Mouse (Mus musculus) natural killer cell, adult 2 months (primary cell): ENCODE measurements around the gene Pde7b.
A peak's percentile ranks its signal among the peaks of the same experiment; 100 is the strongest.

Experiments
- DNase-seq, 2 experiments: peaks; one replicate each; pipeline ENCODE4 v3.0.0; 2022; ENCODE audit warnings: low spot score in 2 of 2

Gene Pde7b

DNA sequence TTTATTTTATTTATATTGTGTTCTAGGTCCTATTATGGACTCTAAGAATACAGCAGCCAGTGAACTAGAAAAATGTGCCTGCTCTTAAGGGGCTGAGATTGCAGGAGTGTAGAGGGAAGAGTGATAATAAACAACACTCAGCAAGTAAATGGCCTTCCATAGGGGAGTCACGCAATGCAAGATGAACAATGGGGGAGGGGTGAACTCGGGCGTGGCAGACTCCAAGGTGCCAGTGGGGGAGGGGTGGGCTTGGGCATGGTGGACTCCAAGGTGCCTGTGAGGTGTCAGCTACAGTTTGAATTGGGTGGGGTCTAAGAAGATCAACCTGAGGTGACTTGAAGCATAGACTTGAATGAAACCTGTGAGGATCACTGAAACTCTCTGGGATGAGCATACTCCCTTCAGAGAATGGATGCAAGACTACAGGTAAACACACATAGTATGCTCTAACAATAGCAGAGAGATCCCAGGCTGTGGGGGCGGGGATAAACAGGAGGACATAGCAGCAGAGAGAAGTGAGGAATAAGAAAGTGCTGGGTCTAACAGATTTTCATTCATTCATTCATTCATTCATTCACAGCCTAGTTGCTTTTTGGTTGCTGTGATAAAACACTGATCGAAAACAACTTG is 230.9 kb downstream of the Pde7b start:
- DNase-seq, result no peak

DNA sequence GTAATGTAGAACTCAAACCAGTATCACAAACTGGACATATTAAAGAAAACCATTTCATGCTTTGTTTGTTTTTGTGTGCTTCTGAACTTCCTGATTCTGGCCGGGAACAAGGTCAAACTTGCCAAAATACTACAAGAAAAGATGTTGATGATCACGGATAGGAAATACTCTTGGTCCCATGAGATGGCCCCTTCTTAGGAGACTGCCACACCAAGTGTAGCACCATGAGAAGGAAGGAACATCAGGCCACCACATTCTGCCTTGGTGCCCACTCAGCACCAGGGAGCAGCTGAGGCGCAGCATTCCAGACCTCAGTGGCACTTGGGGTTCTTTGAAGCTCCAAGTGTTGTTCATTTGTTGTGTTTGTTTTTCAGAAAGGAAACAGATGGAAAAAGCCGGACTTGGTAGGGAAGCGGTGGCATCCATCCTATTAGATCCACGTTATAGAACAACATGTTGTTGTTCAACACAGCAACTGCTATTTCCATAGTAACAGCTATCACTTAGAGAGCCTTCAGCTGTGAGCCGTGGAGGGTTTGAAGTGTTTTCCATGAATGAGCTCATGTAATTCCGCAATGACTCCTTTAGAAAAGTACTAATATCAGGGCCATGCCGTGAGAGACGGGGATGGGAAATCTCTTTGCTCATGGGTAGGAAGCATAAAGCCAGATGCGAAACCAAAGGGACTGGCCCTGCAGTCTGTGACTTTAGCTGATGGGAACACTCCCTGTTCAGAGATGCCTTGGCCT is 232.5 kb downstream of the Pde7b start:
- DNase-seq, result no peak

DNA sequence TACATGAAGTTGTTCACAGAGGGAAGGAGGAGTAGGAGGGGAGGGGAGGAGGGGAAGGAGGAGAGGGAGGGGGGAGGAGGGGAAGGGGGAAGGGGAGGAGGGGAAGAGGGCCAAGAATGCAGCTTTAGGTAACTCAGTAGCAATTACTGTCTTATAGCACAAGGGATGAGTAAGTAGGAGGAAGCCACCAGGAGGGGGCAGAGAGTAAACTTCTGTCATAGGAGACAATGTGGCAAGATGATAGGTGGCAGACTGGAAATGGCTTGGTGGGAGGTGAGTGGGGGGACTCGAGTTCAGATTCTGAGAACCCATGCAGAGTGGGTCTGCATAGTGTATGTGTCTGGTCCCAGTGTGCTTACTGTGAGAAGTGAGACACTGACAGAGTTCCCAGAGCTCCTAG is 234.1 kb downstream of the Pde7b start:
- DNase-seq, result no peak

DNA sequence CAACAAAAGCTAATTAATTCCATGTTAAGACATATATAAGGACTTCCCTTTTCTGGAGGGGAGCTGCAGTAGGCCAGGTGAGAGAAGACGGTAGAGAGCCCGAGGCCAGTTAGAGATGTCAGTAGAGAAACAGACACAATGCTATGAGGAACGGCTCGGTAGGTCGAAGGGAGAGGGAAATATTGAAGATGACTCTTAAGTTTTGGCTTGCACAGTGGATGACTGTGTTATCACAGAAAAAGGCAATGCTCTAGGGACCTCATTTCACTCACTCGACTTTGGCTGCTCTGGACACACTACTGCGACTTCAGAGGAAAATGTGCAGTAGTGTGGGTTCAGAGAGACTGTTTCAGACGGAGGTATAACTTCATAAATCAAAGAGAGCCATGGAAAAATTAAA is 234.6 kb downstream of the Pde7b start:
- DNase-seq, result no peak

DNA sequence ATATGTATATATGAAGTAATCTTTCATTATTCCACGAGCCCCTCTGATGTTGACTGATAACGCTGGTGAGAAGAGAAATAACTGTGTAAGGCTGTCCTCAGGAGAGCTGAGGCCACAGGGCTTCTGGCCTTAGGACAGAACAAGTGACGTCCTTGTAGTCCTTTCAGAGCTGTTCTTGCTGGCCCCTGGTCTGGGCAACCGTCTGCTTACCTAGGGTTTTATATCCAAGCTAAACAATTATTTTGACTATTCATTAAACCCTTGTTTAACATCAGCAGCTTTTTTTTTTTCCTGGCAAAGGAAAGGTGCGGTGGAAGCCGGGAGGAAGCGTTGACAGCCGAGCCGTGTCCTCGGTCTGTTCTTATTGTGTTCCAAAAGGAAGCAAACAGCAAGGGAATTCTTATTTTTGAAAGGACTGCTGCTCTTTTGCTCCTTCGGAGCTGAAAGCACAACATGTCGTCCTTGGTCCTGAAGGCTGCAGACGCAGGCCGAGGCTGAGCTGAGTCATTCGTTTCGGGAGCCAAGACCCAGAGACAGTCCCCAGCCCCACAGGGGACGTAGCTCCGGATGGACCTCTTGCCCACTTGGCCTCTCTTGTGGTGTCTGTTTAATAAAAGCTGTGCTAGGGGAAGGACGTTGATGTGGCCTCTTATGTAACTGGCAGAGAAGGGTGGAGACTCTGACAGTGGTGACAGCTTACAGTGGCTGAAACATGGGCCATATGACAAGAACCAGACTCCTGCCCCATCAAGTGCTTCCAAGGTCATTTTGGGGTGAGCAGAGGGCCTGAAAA is 238.2 kb downstream of the Pde7b start:
- no peak for DNase-seq

DNA sequence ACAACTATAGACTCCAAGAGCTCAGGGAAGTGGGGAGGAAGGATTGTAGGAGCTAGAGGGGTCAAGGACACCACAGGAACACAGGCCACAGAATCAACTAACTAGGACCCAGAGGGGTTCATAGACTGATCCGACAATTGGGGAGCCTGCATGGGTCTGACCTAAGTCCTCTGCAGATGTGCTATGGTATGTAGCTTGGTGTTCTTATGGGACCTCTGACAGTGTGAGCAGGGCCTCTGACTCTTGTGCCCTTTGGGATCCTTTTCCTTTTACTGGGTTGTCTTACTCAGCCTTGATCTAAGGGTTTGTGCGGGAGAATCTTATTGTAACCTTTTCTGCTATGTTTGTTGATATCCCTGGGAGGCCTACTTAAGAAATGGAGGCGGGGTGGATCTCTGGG is 239.1 kb downstream of the Pde7b start:
- no peak for DNase-seq

DNA sequence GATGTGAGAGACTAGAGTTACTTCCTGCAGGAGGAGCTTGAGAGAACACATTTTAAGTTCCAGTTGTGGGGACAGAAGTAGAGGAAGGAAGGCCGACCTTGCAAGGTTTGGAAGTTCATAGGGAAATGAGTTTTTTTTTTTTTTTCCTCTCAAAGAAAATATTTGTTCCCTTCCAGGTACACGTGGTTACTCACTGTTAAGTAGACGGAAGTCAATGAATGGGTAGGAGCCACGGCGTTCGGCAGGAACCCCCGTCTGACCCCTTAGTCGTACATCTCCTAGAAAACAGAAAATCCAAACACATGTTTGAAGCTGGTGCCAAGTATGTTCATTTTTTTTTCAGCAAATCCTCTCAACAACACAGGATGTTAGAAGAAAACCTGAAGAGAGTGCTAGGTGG is 245.4 kb downstream of the Pde7b start:
- no peak for DNase-seq

DNA sequence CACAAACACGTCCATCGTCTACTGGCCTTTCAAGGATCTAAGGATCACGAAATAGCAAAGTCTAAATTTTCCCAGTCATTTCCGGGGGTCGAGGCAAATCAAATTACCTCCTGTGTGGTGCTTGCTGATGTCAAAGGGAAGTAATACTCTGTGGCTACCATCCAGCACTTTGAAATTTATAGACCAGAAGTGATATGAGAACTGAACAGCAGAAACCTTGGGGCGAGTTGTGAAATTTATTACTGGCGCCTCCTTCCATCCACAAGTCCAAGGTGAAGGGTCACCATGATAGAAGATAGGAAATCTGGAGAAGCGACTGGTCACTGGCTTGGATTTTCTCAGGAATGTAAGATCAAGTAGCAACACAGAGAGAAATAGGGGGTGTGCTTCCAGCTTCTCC is 246.4 kb downstream of the Pde7b start:
- DNase-seq, result no peak

DNA sequence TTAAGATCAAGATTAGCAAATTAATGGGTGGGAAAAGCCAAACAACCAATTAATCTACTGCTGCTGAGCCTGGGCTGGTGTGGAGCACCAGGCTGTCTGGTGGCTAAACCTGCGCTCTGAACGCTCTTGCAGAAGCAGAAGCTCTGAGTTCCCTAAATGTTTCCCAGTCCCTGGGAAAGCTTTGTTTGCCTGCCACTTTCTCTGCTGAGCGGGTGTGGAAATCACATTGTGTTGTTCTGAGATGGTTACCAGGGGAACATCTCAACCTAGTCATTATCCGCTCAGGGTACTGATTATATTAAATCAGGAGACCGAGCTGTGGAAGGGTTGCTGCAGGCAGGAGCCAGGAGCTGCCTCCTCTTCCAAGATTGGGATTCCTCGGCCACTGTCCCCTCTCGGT is 250.0 kb downstream of the Pde7b start:
- no peak for DNase-seq

DNA sequence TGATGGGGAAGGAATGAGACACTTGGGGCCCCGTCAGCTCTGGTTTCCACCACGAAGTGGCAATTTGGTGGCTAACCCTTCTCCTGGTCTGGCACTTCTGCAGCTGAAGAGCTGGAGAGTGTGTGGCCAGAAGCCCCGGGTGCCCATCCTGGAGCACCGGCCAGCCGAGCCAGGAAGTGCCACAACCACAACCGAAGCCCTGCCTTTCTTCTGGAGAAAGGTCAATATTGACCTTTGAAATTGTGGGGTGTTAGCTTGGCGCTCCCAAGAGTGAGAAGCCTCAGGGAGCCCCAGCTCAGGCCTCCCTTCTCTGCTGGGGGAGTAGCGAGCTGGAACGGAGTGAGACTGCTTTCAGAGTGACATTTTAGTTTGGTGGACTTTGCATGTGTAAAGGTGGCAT is 250.8 kb downstream of the Pde7b start:
- DNase-seq, result no peak

DNA sequence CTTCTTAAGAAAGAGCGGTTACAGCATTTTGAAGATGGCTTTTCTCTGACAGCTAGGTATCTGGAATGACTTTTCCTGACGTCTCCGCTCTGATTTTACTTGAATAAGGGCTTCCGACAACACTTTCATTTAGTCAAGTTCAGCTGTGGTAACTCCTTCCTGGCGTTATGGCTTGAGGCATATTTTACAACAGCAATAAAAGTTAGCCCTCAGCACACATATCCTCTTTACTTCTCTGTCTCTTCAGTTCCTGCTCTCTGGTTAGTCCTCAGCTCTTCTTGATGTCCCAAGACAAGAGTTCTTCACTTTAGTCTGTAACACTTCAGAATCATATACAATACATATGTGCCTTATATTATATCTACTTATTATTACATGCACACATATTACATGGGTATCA is 251.4 kb downstream of the Pde7b start:
- DNase-seq, result no peak

DNA sequence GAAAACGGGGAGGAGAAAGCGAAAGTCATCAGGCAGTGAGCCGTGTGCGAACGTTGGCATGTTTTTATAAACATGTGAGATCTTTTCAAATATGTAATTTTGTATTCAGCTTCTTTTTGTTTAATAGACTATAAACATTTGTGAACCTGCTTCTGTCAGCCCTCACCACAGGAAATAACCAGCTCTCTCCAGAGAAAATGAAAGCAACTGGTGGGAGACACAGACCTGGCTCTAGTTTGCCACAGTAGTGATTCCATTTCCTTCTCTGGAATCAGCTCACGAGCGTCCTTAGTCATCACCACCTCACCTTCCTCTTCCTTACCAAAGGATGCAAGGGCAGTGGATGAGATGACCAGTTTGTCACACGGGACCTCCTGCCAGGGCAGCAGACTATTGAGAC is 252.9 kb downstream of the Pde7b start:
- DNase-seq, result no peak

DNA sequence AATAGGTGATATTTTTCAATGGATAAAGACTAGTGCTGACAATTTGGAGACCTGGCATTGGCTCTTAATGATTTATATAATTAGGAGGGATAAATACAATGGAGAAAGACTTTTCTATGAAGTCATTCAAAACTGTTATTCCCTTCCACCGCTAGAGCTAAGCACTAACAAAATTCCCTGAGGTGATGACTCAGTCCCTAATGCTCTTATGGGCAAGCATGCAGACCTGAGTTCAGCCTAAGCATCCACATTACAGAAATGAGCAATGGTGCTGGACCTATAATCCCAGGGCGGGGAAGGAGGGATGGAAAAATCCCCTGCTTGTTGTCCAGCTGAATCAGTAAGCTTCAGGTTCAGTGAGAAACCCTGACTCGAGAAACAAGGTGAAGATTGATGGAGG is 260.2 kb downstream of the Pde7b start:
- DNase-seq, result no peak

DNA sequence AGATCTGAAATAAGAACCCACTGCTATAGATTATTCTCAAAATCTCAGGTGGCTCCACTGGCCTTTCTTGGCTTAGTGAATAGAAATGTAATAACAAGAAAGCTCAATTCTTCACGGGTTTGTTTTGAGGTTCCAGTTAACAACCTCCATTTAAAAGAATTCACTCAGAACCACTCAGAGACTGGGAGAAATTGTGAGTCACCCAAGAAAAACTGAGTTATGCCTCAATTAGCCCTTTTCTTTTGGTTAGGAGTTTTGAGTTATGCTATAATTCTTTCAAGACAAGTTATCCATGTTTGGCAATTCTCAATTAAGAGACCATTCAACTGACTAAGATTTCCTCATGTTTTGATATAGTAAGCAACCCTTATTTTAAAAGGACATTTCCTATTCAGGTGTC is 260.9 kb downstream of the Pde7b start:
- DNase-seq, result no peak

DNA sequence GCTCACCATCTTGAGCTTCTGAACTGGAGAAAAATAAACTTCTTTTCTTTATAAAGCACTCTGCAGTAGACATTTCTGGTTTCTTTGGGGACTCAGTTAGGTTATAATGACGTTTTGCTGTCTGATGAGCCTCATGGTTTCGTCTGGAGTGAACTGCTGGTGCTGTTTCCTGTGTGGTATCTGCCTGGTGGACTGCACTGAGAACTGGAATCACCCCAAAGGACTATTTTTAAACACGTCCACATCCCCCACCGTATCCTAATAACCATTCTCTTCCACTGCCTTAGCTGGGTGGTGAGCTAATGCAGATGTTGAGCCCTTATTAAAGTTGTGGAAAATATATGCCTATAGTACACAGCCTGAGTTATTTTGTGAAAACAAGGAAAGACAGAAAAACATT is 262.3 kb downstream of the Pde7b start:
- DNase-seq, result no peak

DNA sequence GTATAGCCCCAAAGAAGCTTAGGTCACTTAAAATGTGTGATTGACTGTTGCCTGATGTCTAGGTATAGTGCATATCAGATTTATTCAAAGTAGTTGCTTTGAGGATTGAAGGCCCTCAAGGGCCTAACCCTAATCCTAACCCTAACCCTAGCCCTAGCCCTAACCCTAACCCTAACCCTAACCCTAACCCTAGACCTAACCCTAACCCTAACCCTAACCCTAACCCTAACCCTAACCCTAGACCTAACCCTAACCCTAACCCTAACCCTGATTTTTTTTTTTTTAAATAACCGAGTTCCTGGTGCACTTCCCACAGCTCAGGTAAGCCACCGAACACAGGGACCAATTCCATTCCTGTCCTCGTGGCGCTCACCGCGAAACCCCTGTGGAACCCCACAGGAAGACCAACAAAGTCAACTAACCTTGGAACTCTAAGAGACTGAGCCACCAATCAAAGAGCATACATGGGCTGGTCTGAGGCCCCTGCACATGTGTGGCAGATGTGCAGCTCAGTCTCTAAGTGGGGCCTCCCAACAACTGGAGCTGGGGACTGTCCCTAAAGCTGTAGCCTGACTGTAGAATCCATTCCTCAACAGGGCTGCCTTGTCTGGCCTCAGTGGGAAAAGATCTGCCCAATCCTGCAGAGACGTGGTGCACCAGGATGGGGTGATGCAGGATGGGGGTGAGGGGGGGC is 265.1 kb downstream of the Pde7b start:
- DNase-seq, result no peak

DNA sequence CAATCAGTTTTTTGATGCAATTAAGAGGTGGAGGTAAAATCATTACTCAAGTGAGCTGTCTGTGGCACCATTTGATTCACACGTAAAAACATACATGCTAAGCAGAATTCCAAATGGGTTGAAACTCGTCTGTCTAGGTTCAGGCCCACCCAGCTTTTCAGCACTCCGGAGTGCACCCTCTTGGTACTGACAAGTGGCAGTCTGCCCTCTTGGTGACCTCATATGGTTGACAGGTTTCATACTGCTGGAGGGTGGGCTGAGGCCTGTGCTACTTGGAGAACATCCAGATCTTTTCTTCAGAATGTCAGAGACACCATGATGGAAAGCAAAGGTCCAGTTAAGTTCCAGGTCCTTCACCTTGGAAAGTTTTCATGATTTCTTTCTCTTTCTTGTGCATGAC is 265.7 kb downstream of the Pde7b start:
- DNase-seq, result no peak

DNA sequence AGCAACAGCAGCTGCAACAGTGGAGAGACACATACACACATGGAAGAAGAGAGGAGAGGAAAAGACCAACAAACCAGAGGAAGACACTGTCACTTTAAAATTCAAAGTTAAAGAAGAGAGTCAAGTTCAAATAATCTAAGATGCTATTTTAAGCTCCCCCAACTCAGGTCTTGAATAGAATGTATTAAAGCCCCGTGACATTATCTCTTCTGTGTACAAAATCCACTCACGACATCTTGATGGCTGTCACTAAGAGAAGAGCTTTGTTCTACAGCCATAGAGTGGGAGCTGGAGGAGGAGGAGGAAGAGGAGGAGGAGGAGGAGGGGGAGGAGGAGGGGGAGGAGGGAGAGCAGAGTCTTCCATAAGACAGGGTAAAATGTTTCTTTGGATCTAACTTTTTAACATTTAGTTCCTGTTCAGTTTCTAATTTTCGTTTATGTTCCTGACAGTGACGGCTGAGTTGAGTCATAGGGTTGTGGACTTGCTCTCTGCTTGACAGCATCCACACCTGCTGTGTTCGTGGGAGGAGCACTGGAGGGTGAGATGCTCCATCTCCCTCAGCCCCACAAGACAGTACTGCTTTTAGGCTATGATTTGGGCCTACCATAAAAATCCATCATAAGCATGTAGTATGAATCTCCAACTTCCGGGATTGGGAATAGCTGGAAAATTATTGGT is 270.4 kb downstream of the Pde7b start:
- peak in 1 of 2 experiments; percentile 4 for DNase-seq

DNA sequence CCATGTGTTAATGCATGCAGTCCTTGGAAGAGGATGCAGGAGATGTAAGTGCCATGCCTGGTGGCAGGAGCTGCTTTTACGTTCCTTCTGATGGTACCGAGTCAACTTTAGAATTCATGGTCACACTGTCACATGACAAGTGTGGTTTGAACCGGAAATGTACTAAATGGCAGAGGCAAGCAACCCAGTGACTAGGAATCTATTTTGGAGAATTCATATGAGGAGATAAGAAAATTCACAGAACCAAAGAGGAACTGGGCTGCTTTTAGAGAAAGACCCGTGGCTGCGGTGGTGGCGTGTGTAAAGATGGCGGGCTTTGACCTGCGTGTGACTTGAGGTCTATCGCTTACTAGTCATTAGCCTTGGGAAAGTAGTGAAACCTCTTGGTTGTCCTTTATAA is 287.4 kb downstream of the Pde7b start:
- peak in 1 of 2 experiments; percentile 12 for DNase-seq

DNA sequence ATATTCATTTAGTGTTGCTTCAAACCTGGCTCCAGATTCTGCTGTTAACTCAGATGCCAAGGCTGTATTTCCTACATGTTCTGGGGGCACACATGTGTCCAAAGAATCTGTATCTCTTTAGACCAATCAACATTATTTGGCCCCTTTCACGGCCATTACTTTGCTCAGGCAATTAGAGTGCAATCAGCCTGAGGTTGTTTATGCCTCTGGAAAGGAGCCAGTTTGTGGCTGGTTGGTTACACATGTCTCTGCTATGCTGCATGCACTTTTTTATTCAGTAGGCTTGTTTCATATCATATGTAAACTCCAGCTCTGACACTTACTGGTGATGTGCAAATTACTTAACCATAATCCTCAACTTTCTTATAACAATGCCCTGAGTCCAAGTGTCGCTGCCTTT is 287.9 kb downstream of the Pde7b start:
- no peak for DNase-seq

DNA sequence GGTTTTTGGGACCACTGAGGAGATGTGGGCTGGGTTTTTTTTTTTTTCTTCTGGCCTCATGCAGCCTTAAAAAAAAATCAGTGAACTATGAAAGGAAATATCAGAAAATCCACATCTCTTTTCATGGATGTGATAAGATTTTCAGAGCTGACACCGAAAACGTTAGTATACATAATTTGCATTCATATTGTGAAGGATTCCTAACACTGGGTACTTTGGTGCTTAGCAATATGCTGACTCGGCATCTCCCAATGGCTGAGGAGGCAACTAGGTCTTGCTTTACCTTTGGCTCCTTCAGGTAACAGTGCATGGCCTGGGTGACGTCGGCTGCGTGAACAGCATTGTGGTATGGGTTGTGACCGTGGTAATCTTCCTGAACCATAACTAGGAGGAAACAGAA is 289.0 kb downstream of the Pde7b start:
- no peak for DNase-seq

DNA sequence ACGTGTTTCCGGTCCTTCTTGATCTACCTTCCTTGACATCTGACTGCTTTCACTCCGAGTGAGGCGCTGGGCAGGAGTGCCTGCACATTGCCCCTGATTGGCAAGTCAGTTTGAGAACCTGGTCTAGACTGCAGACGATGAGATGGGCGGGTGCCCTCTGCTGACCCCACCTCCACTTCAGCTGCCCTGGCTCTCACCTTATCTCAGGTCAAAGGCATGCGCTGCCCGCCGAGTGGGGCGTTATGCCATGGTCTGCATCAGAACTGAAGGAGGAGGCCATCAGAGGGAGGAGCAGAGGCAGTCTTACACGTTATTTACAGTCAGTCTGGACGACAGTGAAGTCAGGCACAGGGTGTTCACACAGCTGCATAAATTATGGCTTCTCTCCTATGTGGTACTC is 293.5 kb downstream of the Pde7b start:
- no peak for DNase-seq
